Mouse (Mus musculus) olfactory bulb, adult 2 months (tissue): ENCODE data around the gene Rabepk. TPM values are rescaled to one million over a fixed set of nuclear protein-coding genes. Genes with fewer than 3 reads are reported as not detected.
"Not testable (repeated sequence)": the region's sequence is repeated elsewhere in the genome, so short reads cannot be mapped to it uniquely, and the experiment has no call there.

Source experiments
- H3K27ac ChIP-seq: fragments of 200-500 bp; 2 replicates; pipeline ENCODE4 v1.5.1; 2012; ENCODE audit warnings: low read depth, low read length; ENCODE audit not compliant: insufficient read depth
- H3K4me1 ChIP-seq: fragments of 200-500 bp; 2 replicates; pipeline ENCODE4 v1.6.1; 2012; ENCODE audit warnings: low read length; ENCODE audit not compliant: control insufficient read depth, insufficient read depth
- H3K4me3 ChIP-seq: fragments of 200-500 bp; 2 replicates; pipeline ENCODE4 v1.5.1; 2012; ENCODE audit warnings: mild to moderate bottlenecking, low read depth, low read length, moderate library complexity; ENCODE audit not compliant: insufficient read depth
- CTCF ChIP-seq: fragments of 200-500 bp; IDR thresholded peaks from 2 replicates; pipeline ENCODE4 v1.5.1; 2012; ENCODE audit warnings: low read depth, mild to moderate bottlenecking, low read length, moderate library complexity; ENCODE audit not compliant: insufficient read depth
- POLR2A ChIP-seq: fragments of 200-500 bp; IDR thresholded peaks from 2 replicates; pipeline ENCODE4 v1.6.1; 2012; ENCODE audit warnings: mild to moderate bottlenecking, low read depth, low read length, moderate library complexity; ENCODE audit not compliant: insufficient read depth
- WGBS: fragments of 180-500 bp; shearing (Covaris S2); methylation state at CpG from one replicate; pipeline ENCODE4 v1.1.7; 2018; 5-methylcytosine and 5-hydroxymethylcytosine counted together
- polyA plus RNA-seq: library from polyadenylated mRNA; stranded (reverse); fragments of >200 nt; gene quantifications from 2 replicates; pipeline ENCODE4 v1.2.4, GENCODE M21; 2012; ENCODE audit warnings: low replicate concordance; ENCODE audit not compliant: missing spikeins, insufficient read depth, insufficient read length

Gene Rabepk
- polyA plus RNA-seq, 1 experiment: not detected

DNA sequence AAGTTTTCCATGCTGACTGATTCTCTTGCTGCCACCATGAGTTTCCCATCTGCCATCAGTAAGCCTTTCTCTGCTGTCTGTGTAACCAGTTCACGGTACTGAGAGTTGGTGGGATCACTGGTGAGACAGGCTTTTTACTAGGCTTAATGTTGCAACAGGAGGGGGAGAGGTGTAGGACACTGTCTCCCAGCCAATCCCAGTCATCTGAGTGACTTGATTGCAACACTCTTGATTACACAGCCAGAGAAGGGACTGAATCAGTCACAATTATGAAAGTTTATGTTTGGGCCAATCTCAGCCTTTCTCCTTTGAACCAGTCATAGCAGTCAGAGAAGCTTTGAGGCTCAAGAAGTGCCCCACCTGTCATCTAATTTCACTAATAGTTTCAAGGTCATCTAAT, 28.3 kb upstream of the Rabepk start:
- Histone ChIP-seq H3K4me1 (peaks cover 4% of the 10 kb centered on the region; the same call in 1 of the 2 replicates), H3K27ac (no peak overlapping the region), H3K4me3 (no peak overlapping the region)
- TF ChIP-seq POLR2A (no peak), CTCF (no peak)
- 88% methylated on average over 1 of the region's 1 CpGs for WGBS

DNA sequence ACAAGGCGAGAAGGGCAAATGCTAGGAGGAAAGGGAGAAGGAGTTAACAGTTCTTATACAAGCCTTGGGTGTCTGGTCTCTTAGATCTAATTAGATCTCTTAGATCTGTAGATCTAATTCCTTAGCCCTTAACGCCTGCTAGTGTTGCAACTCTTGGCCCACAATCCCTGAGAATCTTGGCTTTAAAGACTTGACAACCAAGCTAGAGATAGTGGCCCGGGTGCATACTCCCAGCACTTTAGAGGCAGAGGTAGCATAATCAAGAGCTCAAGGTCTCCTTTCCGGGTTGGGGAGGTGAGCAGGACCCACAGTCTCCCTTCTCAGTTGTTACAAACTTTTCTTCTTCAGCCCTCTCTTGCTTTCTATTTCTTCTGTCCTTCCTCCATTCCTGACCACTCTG, 27.9 kb upstream of the Rabepk start:
- Histone ChIP-seq H3K27ac (no peak overlapping the region), H3K4me1 (peaks cover 4% of the 10 kb centered on the region; the same call in 1 of the 2 replicates), H3K4me3 (no peak overlapping the region)
- no peak for TF ChIP-seq CTCF
- TF ChIP-seq POLR2A: no peak
- WGBS: 88% methylated on average over 4 of the region's 4 CpGs

DNA sequence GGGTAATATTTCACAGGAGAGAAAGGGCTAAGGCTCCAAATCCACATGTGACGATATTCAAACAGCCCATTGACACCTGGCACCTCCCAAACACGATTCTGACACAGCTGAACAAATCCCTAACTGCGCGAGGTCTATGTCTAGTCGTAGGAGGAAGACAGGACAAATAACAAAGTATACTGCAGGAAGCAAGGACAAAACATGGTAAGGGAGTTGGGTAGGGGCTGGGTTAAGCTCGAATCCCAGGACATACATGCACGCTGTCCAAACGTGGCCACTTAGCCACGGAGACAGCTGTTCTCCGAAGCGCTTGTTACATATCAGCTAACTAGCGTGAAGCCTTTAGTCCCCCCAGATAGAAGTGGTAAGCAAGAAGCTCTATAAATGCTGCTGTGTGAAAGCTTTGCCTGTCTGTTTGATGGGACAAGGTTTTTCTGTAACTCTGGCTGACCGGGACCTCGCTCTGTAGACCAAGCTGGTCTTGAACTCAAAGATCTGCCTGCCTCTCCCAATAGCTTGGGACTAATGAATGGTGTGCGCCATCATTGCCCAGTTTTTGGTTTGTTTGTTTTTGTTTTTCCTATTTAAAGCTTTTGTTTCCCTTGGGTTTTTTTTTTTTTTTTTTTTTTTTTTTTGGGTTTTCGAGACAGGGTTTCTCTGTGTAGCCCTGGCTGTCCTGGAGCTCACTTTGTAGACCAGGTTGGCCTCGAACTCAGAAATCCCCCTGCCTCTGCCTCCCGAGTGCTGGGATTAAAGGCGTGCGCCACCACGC, 26.9 kb upstream of the Rabepk start:
- TF ChIP-seq CTCF (no peak), POLR2A (no peak)
- Histone ChIP-seq H3K27ac (no peak overlapping the region), H3K4me1 (peaks cover 4% of the 10 kb centered on the region; the same call in 1 of the 2 replicates), H3K4me3 (peak overlapping the region; percentile 100)
- 36% methylated on average over 20 of the region's 21 CpGs for WGBS

DNA sequence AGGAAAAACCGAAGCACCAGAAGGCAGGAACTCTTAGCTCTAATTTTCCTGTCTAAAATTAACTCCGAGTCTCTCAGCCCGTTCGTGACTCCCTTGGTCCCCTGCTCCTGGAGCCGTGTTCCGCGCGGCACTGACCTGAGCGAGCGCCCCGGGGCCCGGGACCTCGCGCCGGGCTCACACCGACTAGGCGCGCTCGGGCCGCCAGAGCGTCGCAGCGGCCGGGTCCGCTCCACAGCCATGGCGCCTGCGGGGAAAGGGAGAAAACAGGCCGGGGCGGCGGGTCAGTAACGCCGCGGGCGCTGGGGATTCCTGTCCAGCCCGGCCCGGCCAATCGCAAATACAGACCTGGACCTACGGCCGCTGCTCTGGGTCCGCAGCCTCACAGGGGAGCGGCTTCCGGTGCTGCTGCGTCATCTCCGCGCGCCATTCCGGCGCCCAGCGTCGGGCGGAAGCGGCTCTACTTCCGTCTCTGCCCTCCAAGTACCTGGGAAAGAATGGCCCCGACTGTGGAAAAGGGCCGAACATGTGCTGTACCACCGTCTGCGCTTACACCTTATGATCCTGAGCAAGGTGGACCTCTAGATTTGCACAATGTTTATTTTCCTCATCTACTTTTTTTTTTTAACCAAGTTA, 26.2 kb upstream of the Rabepk start, which contains the start of gene Fbxw2:
Gene Fbxw2, minus strand, starts transcription at position 485 of the 633 bp plus-strand sequence.
- TF ChIP-seq POLR2A (peak; percentile 85; the same call in 1 of the 2 replicates), CTCF (no peak)
- H3K27ac ChIP-seq: peak within 1 kb of the TSS; percentile 40; the same call in 1 of the 2 replicates
- peaks cover 4% of the 10 kb centered on the region; the same call in 1 of the 2 replicates for H3K4me1 ChIP-seq
- H3K4me3 ChIP-seq: peak within 1 kb of the TSS; percentile 100
- under 1% methylated on average over 57 of the region's 57 CpGs for WGBS

DNA sequence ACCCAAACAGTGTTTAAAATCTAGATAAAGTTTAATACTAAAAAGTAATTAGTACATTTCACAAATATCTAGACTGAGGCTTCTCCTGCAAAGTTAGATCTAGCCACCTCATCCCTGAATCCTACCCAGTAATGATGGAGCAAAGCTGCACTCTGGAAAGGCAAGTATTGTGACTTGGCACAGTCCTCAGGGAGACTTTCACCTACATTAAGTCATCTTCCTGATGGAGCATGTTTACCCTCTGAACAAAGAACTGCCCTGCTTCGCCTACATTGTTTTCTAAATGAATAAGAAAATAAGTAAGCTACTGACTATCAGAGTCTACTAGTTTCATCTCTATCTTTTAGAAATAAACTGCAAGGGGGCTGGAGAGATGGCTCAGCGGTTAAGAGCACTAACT, 18.8 kb upstream of the Rabepk start:
- H3K27ac ChIP-seq: no peak overlapping the region
- 95% methylated on average over 2 of the region's 2 CpGs for WGBS
- no peak for TF ChIP-seq POLR2A
- TF ChIP-seq CTCF: no peak
- H3K4me1 ChIP-seq: no peaks in the 10 kb centered on the region
- no peak overlapping the region for H3K4me3 ChIP-seq

DNA sequence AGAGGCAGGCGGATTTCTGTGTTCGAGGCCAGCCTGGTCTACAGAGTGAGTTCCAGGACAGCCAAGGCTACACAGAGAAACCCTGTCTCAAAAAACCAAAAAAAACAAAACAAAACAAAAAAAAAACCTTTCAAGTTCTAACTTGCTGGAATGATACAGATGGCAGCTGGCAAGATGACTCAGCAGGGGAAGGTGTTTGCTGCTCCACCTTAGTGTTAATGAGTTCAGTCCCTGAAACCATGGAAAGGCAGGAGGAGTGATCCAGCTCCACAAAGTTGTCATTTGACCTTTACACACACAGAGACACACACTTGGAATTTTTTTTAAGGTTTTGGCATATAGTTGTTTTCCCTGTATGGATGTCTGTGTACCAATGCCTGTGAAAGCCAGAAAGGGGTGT, 16.2 kb upstream of the Rabepk start:
- H3K4me1 ChIP-seq, H3K27ac ChIP-seq, H3K4me3 ChIP-seq: not testable (repeated sequence)
- WGBS: 97% methylated on average over 2 of the region's 2 CpGs

DNA sequence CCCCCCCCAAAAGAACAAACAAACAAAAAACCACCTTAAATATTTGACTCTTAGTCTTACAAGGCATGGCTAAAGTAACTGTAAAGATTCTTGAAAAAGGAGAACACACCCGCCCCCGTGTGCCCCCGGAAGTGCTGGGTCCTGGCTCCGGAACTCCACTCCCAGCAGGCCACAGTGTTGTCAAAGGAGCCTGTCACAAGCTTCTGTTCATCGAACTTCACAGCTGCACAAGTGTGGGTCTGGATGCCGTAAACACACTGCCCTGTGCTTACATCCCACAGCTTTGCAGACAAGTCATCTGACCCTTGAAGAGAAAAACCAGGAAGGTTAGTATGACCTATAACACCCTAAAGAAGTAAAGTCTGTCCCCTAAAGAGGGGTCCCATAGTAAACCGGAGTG, 13.0 kb upstream of the Rabepk start:
- TF ChIP-seq CTCF (no peak), POLR2A (no peak)
- Histone ChIP-seq H3K27ac (no peak overlapping the region), H3K4me1 (peaks cover 2% of the 10 kb centered on the region; the same call in 1 of the 2 replicates), H3K4me3 (no peak overlapping the region)
- 67% methylated on average over 7 of the region's 7 CpGs for WGBS

DNA sequence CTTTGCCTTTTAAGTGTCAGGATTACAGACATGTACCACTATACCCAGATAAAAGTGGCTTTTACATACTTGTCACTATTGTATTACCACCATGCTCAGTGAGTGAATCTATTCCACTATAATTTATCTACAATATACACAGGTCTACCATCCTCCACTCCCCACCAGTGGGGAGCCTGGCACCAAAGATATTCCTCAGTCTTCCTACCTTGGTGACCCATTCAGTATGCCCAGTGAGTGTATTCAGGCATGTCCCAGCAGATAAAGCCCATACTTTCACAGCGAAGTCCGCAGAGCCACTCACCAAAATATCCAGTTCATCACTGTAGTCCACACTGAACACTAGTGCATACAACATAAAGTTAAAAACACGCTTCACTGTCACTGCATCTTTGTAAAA, 11.1 kb upstream of the Rabepk start:
- H3K27ac ChIP-seq: no peak overlapping the region
- no peak for TF ChIP-seq POLR2A
- no peak for TF ChIP-seq CTCF
- H3K4me3 ChIP-seq: no peak overlapping the region
- H3K4me1 ChIP-seq: peaks cover 2% of the 10 kb centered on the region
- WGBS: 92% methylated on average over 3 of the region's 3 CpGs

DNA sequence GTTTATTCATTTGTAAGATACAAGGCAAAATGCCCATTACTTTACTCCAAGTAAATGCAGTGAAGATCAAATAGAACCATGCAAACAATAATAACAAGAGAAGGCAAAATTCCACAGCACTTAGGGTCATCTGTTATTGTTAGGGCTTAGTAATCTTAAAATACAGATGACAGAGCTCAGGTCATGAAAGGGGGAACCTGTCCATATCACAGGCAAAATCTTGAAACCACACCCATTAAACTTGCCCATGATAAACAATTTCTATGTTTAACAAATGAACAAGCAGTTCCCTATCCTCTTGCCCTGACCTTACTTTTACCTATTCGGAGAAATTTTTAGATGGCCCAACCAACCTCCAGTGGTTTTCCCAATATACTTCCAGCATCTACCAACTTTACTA, 9.9 kb upstream of the Rabepk start:
- H3K27ac ChIP-seq: no peak overlapping the region
- TF ChIP-seq POLR2A (no peak), CTCF (no peak)
- no peak overlapping the region for H3K4me3 ChIP-seq
- WGBS: 87% methylated on average over 1 of the region's 1 CpGs
- H3K4me1 ChIP-seq: peaks cover 7% of the 10 kb centered on the region
